22 mouse cellular contexts compared by ENCODE assay signal in genomic region chr15:10632581-10632980, GRCm38 (mm10).
A peak's percentile ranks its signal among the peaks of the same experiment; 100 is the strongest.
DNase-seq lines count a peak whose midpoint lies in the region; ATAC-seq lines count a peak whose summit lies in the region.
"Had no signal": no experiment of that assay in that cellular context is flagged by ENCODE, and none has a peak within 500 bp of the region (broad histone marks: within the 10 kb centered on the region; RNA-seq: fewer than 3 reads in every experiment).

No protein-coding gene starts in this region.

- no peak overlapping the region for H3K9ac ChIP-seq in kidney, embryonic 16.5 days (replicated peaks; ENCODE audit: low read length)
- no peak overlapping the region for H3K9ac ChIP-seq in liver, embryonic 16.5 days (ENCODE audit: low read depth, low read length)
- no peak overlapping the region for H3K9ac ChIP-seq in liver, embryonic 11.5 days (ENCODE audit: low read depth, low read length)
- no peak overlapping the region for H3K9ac ChIP-seq in embryonic facial prominence, embryonic 15.5 days
- H3K9ac ChIP-seq: heart, embryonic 15.5 days; hindbrain, embryonic 14.5 days had no signal

- no peak overlapping the region for H3K4me2 ChIP-seq in kidney, embryonic 16.5 days (replicated peaks; ENCODE audit: low read depth, low read length)
- H3K4me2 ChIP-seq in liver, embryonic 16.5 days (ENCODE audit: low read depth, low read length), result no peak overlapping the region
- H3K4me2 ChIP-seq in liver, embryonic 11.5 days, result no peak overlapping the region
- no peak overlapping the region for H3K4me2 ChIP-seq in embryonic facial prominence, embryonic 15.5 days (replicated peaks)
- H3K4me2 ChIP-seq: heart, embryonic 15.5 days; hindbrain, embryonic 14.5 days had no signal

- DNase-seq in kidney, adult 9 months, result no peak
- DNase-seq in liver, embryonic 11.5 days (ENCODE audit: low spot score), result no peak
- no peak for DNase-seq in spleen, postnatal 36 days (ENCODE audit: low spot score in 2 of 2)
- no peak for DNase-seq in left cerebral cortex, postnatal 4 days
- DNase-seq: adrenal gland, postnatal 10 days; cerebellum, adult 11 months; cerebellum, adult 9-10 months; cerebellum, postnatal 25 days; gastrocnemius, adult 2 months; gastrocnemius, postnatal 36 days; heart, adult 18-20 months; heart, postnatal 14 days had no signal

- WGBS in kidney, embryonic 16.5 days, result 69% methylated on average over 9 of the region's 9 CpGs
- 54% methylated on average over 9 of the region's 9 CpGs for WGBS in liver, embryonic 16.5 days (ENCODE audit: insufficient replicate concordance)
- 78% methylated on average over 9 of the region's 9 CpGs for WGBS in liver, embryonic 11.5 days
- 77% methylated on average over 9 of the region's 9 CpGs for WGBS in embryonic facial prominence, embryonic 15.5 days

- intact Hi-C loops in left cerebral cortex, postnatal 4 days (cut with DNase I), result no loop called here

- peaks cover 50% of the 10 kb centered on the region for H3K4me1 ChIP-seq in kidney, embryonic 16.5 days (ENCODE audit: insufficient read depth, low read length)
- no peaks in the 10 kb centered on the region; the same call in 1 of the 2 replicates for H3K4me1 ChIP-seq in liver, embryonic 16.5 days (ENCODE audit: control insufficient read depth, low read depth, low read length)
- peaks cover 10% of the 10 kb centered on the region for H3K4me1 ChIP-seq in liver, embryonic 11.5 days (replicated peaks; ENCODE audit: control insufficient read depth, insufficient read depth, low read length)
- H3K4me1 ChIP-seq in embryonic facial prominence, embryonic 15.5 days, result peaks cover 51% of the 10 kb centered on the region

- peaks cover 13% of the 10 kb centered on the region; the same call in 1 of the 2 replicates for H3K36me3 ChIP-seq in kidney, embryonic 16.5 days (ENCODE audit: insufficient read depth, low read length)
- no peaks in the 10 kb centered on the region for H3K36me3 ChIP-seq in liver, embryonic 16.5 days (ENCODE audit: control insufficient read depth, insufficient read depth)
- H3K36me3 ChIP-seq in liver, embryonic 11.5 days (ENCODE audit: control insufficient read depth, insufficient read depth, low read length), result no peaks in the 10 kb centered on the region
- peaks cover 9% of the 10 kb centered on the region; the same call in 1 of the 2 replicates for H3K36me3 ChIP-seq in embryonic facial prominence, embryonic 15.5 days
- H3K36me3 ChIP-seq: G1E; heart, embryonic 15.5 days had no signal

- peak overlapping the region; percentile 89; the same call in 1 of the 2 replicates for H3K27ac ChIP-seq in kidney, embryonic 16.5 days (ENCODE audit: low read length)
- peak overlapping the region; percentile 33 for H3K27ac ChIP-seq in liver, embryonic 16.5 days (ENCODE audit: low read length)
- no peak overlapping the region for H3K27ac ChIP-seq in liver, embryonic 11.5 days (ENCODE audit: low read depth, low read length)
- 0 out of 2 replicates have a peak overlapping the region, but pooled peaks have one; percentile 0 for H3K27ac ChIP-seq in embryonic facial prominence, embryonic 15.5 days (replicated peaks)
- H3K27ac ChIP-seq: gastrocnemius, adult 2 months; heart, embryonic 15.5 days; hindbrain, embryonic 14.5 days had no signal

- H3K27me3 ChIP-seq in kidney, embryonic 16.5 days (ENCODE audit: insufficient read depth, low read length), result no peaks in the 10 kb centered on the region
- H3K27me3 ChIP-seq in liver, embryonic 16.5 days (ENCODE audit: control insufficient read depth, insufficient read depth, low read depth, low read length), result no peaks in the 10 kb centered on the region
- H3K27me3 ChIP-seq in liver, embryonic 11.5 days (replicated peaks; ENCODE audit: control insufficient read depth, insufficient read depth, low read length), result no peaks in the 10 kb centered on the region
- H3K27me3 ChIP-seq in embryonic facial prominence, embryonic 15.5 days, result no peaks in the 10 kb centered on the region
- H3K27me3 ChIP-seq: heart, embryonic 15.5 days had no signal

- no peak for ATAC-seq in kidney, embryonic 16.5 days (ENCODE audit: low FRiP score, low TSS enrichment)
- ATAC-seq in liver, embryonic 16.5 days (ENCODE audit: low read depth), result no peak
- ATAC-seq in liver, embryonic 11.5 days (replicated peaks; ENCODE audit: low FRiP score), result no peak
- ATAC-seq in embryonic facial prominence, embryonic 15.5 days (ENCODE audit: insufficient number of reproducible peaks, low FRiP score, low TSS enrichment, low read depth), result no peak
- ATAC-seq: forebrain, embryonic 14.5 days had no signal

- H3K4me3 ChIP-seq in kidney, embryonic 16.5 days (ENCODE audit: low read length), result no peak overlapping the region
- H3K4me3 ChIP-seq in liver, embryonic 16.5 days (ENCODE audit: low read depth, low read length), result no peak overlapping the region
- H3K4me3 ChIP-seq in liver, embryonic 11.5 days (ENCODE audit: low read depth, low read length), result no peak overlapping the region
- no peak overlapping the region for H3K4me3 ChIP-seq in embryonic facial prominence, embryonic 15.5 days (replicated peaks)
- H3K4me3 ChIP-seq: erythroblast, embryonic 14.5 days; forebrain, embryonic 10.5 days; gastrocnemius, adult 2 months; heart, embryonic 10.5 days; heart, embryonic 15.5 days had no signal

- no peaks in the 10 kb centered on the region for H3K9me3 ChIP-seq in kidney, embryonic 16.5 days (ENCODE audit: low read length)
- no peaks in the 10 kb centered on the region for H3K9me3 ChIP-seq in liver, embryonic 16.5 days (replicated peaks; ENCODE audit: control insufficient read depth, low read length)
- H3K9me3 ChIP-seq in liver, embryonic 11.5 days (ENCODE audit: control insufficient read depth, low read length), result no peaks in the 10 kb centered on the region
- no peaks in the 10 kb centered on the region for H3K9me3 ChIP-seq in embryonic facial prominence, embryonic 15.5 days (replicated peaks)
- H3K9me3 ChIP-seq: forebrain, embryonic 10.5 days; G1E; heart, embryonic 10.5 days; heart, embryonic 15.5 days had no signal
